Mouse (Mus musculus) olfactory bulb, adult 2 months (tissue): ENCODE measurements around the gene Gse1.

ENCODE experiments used
- CTCF ChIP-seq: fragments of 200-500 bp; IDR thresholded peaks from 2 replicates; pipeline ENCODE4 v1.5.1; 2012; ENCODE audit warnings: low read depth, mild to moderate bottlenecking, low read length, moderate library complexity; ENCODE audit not compliant: insufficient read depth
- POLR2A ChIP-seq: fragments of 200-500 bp; IDR thresholded peaks from 2 replicates; pipeline ENCODE4 v1.6.1; 2012; ENCODE audit warnings: mild to moderate bottlenecking, low read depth, low read length, moderate library complexity; ENCODE audit not compliant: insufficient read depth

DNA sequence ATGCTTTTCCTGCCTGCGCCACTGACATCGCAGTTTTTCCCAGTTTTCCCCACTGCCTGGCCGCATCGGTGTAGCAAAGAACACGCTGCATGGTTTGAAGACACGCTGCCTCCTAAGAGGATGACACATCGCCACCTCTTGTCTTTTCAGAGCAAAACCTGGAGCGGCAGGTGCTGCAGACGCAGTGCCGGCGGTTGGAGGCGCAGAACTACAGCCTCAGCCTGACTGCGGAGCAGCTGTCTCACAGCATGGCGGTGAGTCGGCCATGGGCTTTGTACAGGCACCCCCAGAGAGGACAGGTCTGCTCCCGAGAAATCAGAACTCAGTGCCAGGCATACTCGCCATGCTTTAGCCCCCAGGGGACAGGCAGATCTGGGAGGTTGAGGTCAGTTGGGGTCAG, 349.6 kb downstream of the Gse1 start:
- no peak for TF ChIP-seq CTCF
- TF ChIP-seq POLR2A = no peak
